Mouse (Mus musculus) hindbrain, embryonic 16.5 days (tissue): ENCODE measurements at regions not wholly inside any gene's neighbourhood (a gene's known extent, or its start where the extent isn't known, plus 50 kb on each side); places are given as distances from the start of the nearest gene placed in this dataset.

ENCODE experiments used
- ATAC-seq: fragments of 200-750 bp; cut with Nextera tagmentation; 2 replicates; pipeline ENCODE4 v1.8.0; 2017; ENCODE audit warnings: moderate TSS enrichment, moderate library complexity
- H3K27ac ChIP-seq: fragments of 300-500 bp; sonication (generic); 2 replicates; pipeline ENCODE4 v1.5.1; 2014; ENCODE audit warnings: low read depth, mild to moderate bottlenecking, control low read depth, low read length, moderate library complexity
- H3K27me3 ChIP-seq: fragments of 300-500 bp; sonication (generic); replicated peaks from 2 replicates; pipeline ENCODE4 v1.6.1; 2014; ENCODE audit warnings: low read length; ENCODE audit not compliant: control insufficient read depth, insufficient read depth
- H3K36me3 ChIP-seq: fragments of 300-500 bp; sonication (generic); 2 replicates; pipeline ENCODE4 v1.6.1; 2014; ENCODE audit warnings: mild to moderate bottlenecking, low read length, moderate library complexity, mixed read lengths; ENCODE audit not compliant: control insufficient read depth, insufficient read depth
- H3K4me1 ChIP-seq: fragments of 300-500 bp; sonication (generic); 2 replicates; pipeline ENCODE4 v1.6.1; 2014; ENCODE audit warnings: low read depth, low read length; ENCODE audit not compliant: control insufficient read depth, insufficient read depth
- H3K4me2 ChIP-seq: fragments of 300-500 bp; sonication (generic); 2 replicates; pipeline ENCODE4 v1.6.1; 2014; ENCODE audit warnings: mild to moderate bottlenecking, low read length, control low read depth, moderate library complexity
- H3K4me3 ChIP-seq: fragments of 300-500 bp; sonication (generic); 2 replicates; pipeline ENCODE4 v1.5.1; 2014; ENCODE audit warnings: mild to moderate bottlenecking, low read length, control low read depth, moderate library complexity
- H3K9ac ChIP-seq: fragments of 300-500 bp; sonication (generic); 2 replicates; pipeline ENCODE4 v1.6.1; 2014; ENCODE audit warnings: low read depth, mild to moderate bottlenecking, control low read depth, low read length, moderate library complexity
- H3K9me3 ChIP-seq: fragments of 300-500 bp; sonication (generic); 2 replicates; pipeline ENCODE4 v1.6.1; 2014; ENCODE audit warnings: mild to moderate bottlenecking, low read length, moderate library complexity; ENCODE audit not compliant: control insufficient read depth
- WGBS: fragments of 180-500 bp; shearing (Covaris S2); extraction: QIAGEN DNeasy Blood & Tissue Kit; methylation state at CpG from one replicate; pipeline ENCODE4 v1.1.7; 2014; 5-methylcytosine and 5-hydroxymethylcytosine counted together

GRCm38 (mm10) chr7:79543231-79544071, 74.0 kb downstream of the Rhcg start:
- peaks cover 3% of the 10 kb centered on the region; the same call in 1 of the 2 replicates for H3K27me3 ChIP-seq
- peak; percentile 38 for ATAC-seq
- no peaks in the 10 kb centered on the region for H3K9me3 ChIP-seq
- H3K36me3 ChIP-seq = no peaks in the 10 kb centered on the region
- under 1% methylated on average over 52 of the region's 58 CpGs for whole genome bisulfite sequencing
- peak overlapping the region; percentile 78 for H3K27ac ChIP-seq
- peak overlapping the region; percentile 67 for H3K9ac ChIP-seq
- peaks cover 27% of the 10 kb centered on the region for H3K4me1 ChIP-seq
- H3K4me2 ChIP-seq = peak overlapping the region; percentile 71
- H3K4me3 ChIP-seq = peak overlapping the region; percentile 33

DNA sequence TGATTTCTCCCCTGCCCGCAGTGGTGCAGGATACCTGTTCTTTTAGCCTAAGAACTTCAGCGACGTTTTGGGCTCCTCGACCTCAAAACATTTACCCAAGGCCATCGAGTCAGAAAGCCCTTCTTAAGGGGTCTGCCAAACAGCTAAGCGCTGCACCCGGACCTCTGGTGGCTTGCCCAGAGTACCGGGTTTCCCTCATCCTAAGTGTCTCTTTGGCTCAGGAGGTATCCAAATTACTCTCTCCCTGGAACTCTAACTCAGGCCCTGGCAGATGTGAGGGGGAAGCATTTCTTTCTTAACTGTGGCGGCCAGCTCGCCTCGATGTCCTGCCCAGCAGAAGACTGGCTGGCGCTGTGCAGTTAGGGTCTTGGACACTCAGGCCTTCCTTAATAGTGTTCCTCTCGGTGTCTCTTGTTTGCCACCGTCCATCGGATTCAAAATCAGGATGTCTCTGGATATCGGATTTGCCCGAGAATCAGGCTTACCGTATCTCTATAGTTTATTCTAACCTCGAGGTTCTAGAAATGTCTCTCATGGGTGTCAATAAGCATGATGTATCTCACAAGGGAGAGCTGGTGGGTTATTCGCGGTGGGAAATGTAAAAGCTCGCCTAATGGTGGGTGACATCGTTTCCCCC, 75.0 kb downstream of the Rhcg start:
- Histone ChIP-seq H3K9me3 (no peaks in the 10 kb centered on the region), H3K9ac (peak overlapping the region; percentile 67; the same call in 1 of the 2 replicates), H3K4me3 (no peak overlapping the region), H3K27me3 (peaks cover 3% of the 10 kb centered on the region; the same call in 1 of the 2 replicates), H3K27ac (peak overlapping the region; percentile 78), H3K36me3 (no peaks in the 10 kb centered on the region), H3K4me2 (peak overlapping the region; percentile 71), H3K4me1 (peaks cover 27% of the 10 kb centered on the region)
- ATAC-seq = no peak
- WGBS = 13% methylated on average over 23 of the region's 23 CpGs

DNA sequence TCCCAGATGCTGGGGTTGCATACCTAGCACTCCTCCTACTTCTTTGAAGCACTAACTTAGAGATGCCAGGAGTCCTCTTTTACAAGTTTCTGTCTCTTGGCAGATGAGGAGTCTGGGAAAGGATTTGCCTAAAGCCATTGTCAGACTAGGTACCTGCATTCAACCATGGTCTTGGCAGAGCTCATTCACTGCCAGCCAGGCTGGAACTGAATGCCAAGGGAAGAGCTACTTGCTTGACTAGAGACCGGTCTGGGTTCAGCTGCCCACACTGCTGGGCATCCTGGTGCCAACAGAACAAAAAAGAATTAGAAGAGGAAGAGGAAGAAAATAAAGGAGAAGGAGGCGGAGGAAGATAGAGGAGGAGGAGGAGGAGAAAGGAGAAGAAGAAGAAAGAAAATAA, 74.1 kb upstream of the Polg start:
- WGBS = 34% methylated on average over 2 of the region's 2 CpGs
- Histone ChIP-seq H3K27me3 (peaks cover 2% of the 10 kb centered on the region; the same call in 1 of the 2 replicates), H3K36me3 (no peaks in the 10 kb centered on the region), H3K4me3 (no peak overlapping the region), H3K27ac (no peak overlapping the region), H3K9ac (no peak overlapping the region), H3K4me2 (no peak overlapping the region), H3K9me3 (no peaks in the 10 kb centered on the region), H3K4me1 (peaks cover 25% of the 10 kb centered on the region)
- no peak for ATAC-seq

DNA sequence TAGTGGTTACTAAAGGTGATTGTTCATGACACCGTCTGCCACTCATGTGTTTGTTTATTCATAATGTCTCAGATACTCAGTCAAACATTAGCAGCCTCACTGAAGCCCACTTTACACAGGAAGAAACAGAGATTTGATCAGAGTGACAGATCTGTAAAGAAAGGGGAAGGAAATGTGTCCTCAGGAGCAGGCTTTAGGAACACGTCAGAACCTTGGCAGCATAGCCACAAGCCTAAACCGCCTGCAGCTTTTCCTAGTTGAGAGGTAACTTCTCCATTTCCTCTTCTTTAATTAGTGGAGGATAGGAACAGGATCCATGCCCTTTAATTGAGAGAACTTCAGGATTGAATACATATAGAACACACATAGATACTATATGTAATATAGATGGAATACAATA, 73.3 kb upstream of the Polg start:
- no peak overlapping the region for H3K9ac ChIP-seq
- H3K4me3 ChIP-seq = no peak overlapping the region
- H3K9me3 ChIP-seq = no peaks in the 10 kb centered on the region
- no peaks in the 10 kb centered on the region for H3K36me3 ChIP-seq
- H3K4me2 ChIP-seq = no peak overlapping the region
- WGBS = 25% methylated on average over 3 of the region's 3 CpGs
- no peak overlapping the region for H3K27ac ChIP-seq
- no peaks in the 10 kb centered on the region for H3K27me3 ChIP-seq
- ATAC-seq = no peak
- peaks cover 25% of the 10 kb centered on the region for H3K4me1 ChIP-seq

- peak overlapping the region; percentile 85 for H3K4me2 ChIP-seq
- no peaks in the 10 kb centered on the region for H3K9me3 ChIP-seq
- no peaks in the 10 kb centered on the region for H3K27me3 ChIP-seq
- peak overlapping the region; percentile 91 for H3K27ac ChIP-seq
- peak overlapping the region; percentile 82 for H3K9ac ChIP-seq
- ATAC-seq = peak; percentile 72
- H3K4me1 ChIP-seq = peaks cover 22% of the 10 kb centered on the region
- H3K4me3 ChIP-seq = peak overlapping the region; percentile 55
- H3K36me3 ChIP-seq = no peaks in the 10 kb centered on the region
- WGBS = under 1% methylated on average over 27 of the region's 27 CpGs
Measured at GRCm38 (mm10) chr7:79536157-79536641, 70.0 kb upstream of the Polg start.

DNA sequence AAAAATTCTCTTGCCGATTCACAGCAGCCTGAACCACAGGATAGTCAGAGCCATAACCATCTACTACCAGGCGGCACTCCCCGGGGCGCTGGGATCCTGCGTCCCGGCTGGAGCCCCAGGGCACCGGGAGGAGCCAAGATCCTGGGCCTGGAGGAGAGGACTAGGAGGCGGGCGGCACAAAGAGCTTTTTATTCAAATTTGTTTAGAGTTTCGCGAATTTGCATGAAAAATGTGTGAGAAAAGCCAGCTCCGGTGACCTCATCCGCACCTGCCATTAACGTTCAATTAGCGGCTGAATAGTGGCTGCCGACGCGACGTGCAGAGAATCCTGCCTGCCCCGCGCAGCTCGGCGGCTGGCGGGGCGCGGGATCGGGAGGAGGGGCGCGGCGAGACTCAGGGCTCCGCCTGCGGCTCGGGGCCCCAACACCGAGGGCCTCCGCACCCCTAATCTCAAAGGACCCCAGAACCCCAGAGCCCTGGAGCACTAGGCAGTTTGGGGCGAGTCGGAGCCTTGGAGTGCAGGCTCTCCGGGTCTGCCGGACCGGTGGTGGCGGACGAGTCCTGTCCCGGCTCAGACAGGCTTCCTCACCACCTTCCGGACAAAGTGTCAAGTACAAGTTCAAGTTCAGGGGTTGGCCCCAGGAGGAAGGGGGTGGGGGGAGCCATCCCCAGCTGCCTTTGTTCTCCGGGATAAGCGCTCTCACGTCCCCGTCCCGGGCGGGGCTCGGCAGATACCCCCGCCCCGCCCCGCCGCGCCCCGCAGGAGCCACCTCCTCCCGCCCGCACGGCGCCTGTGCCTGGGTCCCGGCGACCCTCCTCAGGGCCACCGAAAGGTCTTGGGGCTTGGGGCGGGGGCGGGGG, 69.3 kb upstream of the Polg start:
- peaks cover 26% of the 10 kb centered on the region for H3K4me1 ChIP-seq

DNA sequence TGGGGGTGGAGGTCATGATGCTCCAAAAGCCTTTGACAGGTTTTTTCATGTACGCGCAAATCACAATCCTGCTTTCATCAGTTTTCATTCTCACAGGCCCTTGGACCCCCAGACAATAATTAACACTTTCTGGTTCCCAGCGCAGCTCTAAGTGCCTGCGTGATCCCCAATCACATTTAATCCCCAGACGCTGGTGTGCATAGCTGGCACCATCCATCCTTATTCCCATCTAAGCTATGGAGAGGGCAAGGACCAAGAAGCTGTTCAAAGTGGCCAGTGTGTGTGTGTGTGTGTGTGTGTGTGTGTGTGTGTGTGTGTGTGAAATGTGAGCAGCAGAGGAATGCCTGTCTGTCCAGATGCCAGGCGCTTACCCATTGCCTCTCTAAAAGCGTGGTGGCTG, 68.7 kb upstream of the Polg start:
- no peak overlapping the region; the same call in 1 of the 2 replicates for H3K4me3 ChIP-seq
- peak overlapping the region; percentile 85 for H3K4me2 ChIP-seq
- peak overlapping the region; percentile 82 for H3K9ac ChIP-seq
- H3K9me3 ChIP-seq = no peaks in the 10 kb centered on the region
- no peaks in the 10 kb centered on the region for H3K27me3 ChIP-seq
- H3K27ac ChIP-seq = peak overlapping the region; percentile 91
- H3K36me3 ChIP-seq = peaks cover 2% of the 10 kb centered on the region; the same call in 1 of the 2 replicates
- H3K4me1 ChIP-seq = peaks cover 26% of the 10 kb centered on the region
- ATAC-seq = peak; percentile 21
- 10% methylated on average over 7 of the region's 7 CpGs for WGBS

More for the DNA sequence above, 69.3 kb upstream of the Polg start:
- peaks cover 2% of the 10 kb centered on the region; the same call in 1 of the 2 replicates for H3K36me3 ChIP-seq
- ATAC-seq = peak; percentile 66
- H3K27me3 ChIP-seq = no peaks in the 10 kb centered on the region
- H3K9me3 ChIP-seq = no peaks in the 10 kb centered on the region
- peak overlapping the region; percentile 85 for H3K4me2 ChIP-seq
- H3K9ac ChIP-seq = peak overlapping the region; percentile 82
- peak overlapping the region; percentile 55 for H3K4me3 ChIP-seq
- under 1% methylated on average over 50 of the region's 66 CpGs for WGBS
- peak overlapping the region; percentile 91 for H3K27ac ChIP-seq

- ATAC-seq = no peak
- H3K9me3 ChIP-seq = no peaks in the 10 kb centered on the region
- H3K27me3 ChIP-seq = no peaks in the 10 kb centered on the region
- peak overlapping the region; percentile 85 for H3K4me2 ChIP-seq
- 12% methylated on average over 5 of the region's 5 CpGs for WGBS
- peak overlapping the region; percentile 13; the same call in 1 of the 2 replicates for H3K9ac ChIP-seq
- H3K36me3 ChIP-seq = peaks cover 2% of the 10 kb centered on the region; the same call in 1 of the 2 replicates
- H3K4me1 ChIP-seq = peaks cover 26% of the 10 kb centered on the region
- no peak overlapping the region for H3K4me3 ChIP-seq
- peak overlapping the region; percentile 91 for H3K27ac ChIP-seq
Measured at GRCm38 (mm10) chr7:79534381-79534780, 68.2 kb upstream of the Polg start.
